Mouse (Mus musculus): ENCODE measurements around the gene Pex11a.

- no peak for TF ChIP-seq EP300 (IDR thresholded peaks at IDR 0.05; ENCODE audit: insufficient read depth, low read depth, low read length)
- TF ChIP-seq POLR2A (IDR thresholded peaks at IDR 0.05; ENCODE audit: insufficient read depth, low read depth, low read length), result no peak
Observed at GRCm38 (mm10) chr7:79747659-79748058, 4.7 kb upstream of the Pex11a start.

All from heart, adult 2 months (tissue).